Mouse (Mus musculus): ENCODE data around the gene Onecut1. TPM values are rescaled to one million over a fixed set of nuclear protein-coding genes. Genes with fewer than 3 reads are reported as not detected.

The Onecut1 gene
- polyA plus RNA-seq, 2 experiments, result not detected

DNA sequence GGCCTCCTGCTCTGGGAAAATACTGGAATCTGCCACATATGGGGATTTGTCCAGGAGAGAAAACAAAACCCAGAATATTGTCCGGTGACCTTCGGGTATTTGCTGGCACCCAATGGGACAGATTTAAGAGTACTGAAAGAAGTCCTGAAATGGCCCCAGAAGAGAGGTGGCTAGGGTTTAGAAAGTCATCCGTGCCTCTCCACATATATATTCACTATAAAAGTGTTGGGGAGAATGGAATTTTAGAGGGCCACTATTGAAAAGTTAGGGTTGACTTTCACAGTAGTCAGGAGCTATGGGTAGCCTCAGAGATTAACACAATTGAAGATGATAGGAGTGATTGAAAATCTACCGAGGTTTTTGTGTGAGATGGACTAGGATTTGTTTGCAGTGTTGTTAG is 6.3 kb upstream of the Onecut1 start:
- Histone ChIP-seq H3K27ac (replicated peaks; ENCODE audit: low read depth, low read length) (no peak overlapping the region), H3K9me3 (ENCODE audit: control insufficient read depth, low read length) (no peaks in the 10 kb centered on the region), H3K36me3 (ENCODE audit: control insufficient read depth, insufficient read depth, low read length) (no peaks in the 10 kb centered on the region), H3K4me2 (replicated peaks; ENCODE audit: low read depth, low read length, severe bottlenecking) (no peak overlapping the region), H3K9ac (ENCODE audit: low read depth, low read length, severe bottlenecking) (no peak overlapping the region), H3K27me3 (ENCODE audit: control insufficient read depth, insufficient read depth, low read length) (peaks cover 99% of the 10 kb centered on the region), H3K4me3 (replicated peaks; ENCODE audit: low read length) (no peak overlapping the region), H3K4me1 (ENCODE audit: control insufficient read depth, insufficient read depth, low read length) (no peaks in the 10 kb centered on the region)
- TF ChIP-seq POLR2A (IDR thresholded peaks at IDR 0.05; ENCODE audit: borderline replicate concordance, extremely low read depth, insufficient read depth, insufficient read length), result no peak
- 2% methylated on average over 4 of the region's 4 CpGs for WGBS
- no peak for ATAC-seq (ENCODE audit: low FRiP score, low read depth)
- DNase-seq (ENCODE audit: low spot score), result no peak

DNA sequence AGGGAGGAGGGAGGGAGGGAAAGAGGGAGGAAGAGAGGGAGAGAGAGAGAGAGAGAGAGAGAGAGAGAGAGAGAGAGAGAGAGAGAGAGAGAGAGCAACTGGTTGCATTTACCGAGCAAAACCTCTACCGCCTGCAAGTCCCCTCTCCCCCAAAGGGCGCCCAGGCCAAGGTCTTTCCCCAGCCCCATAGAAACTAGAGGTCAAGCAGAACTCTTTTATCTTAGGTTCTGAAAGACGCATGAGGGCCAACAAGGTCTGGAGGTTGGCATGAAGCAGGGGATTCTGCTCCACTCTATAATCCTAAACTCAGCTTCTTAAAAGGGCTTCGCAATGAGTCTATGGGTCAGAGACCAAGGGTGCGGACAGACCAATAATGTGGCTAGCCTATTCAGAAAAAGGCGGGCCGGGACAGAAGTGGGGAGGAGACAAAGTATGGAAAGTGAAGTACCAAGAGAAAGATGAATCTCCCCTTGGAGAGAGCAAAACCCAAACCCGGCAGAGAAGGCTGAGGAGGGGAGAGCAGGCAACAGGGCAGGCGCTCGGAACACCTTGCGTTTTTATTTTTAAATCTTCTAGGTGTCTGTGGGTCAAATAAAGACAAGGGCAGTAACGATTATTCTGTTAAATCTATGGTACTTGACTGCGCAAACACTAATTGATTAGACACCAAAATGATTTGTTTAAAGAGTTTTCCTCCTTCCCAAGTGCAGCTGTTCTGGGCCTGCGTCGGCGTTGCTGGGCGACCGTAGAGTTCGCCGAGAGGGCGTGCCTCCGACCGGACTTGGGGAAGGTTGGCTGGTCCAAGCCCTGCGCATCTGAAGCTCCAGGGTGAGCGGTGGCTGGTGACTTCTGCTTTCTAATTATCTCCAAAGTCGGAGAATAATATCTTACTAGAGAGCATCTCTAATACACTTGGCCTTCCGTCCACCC is 4.9 kb upstream of the Onecut1 start:
- Histone ChIP-seq H3K27me3 (ENCODE audit: control insufficient read depth, insufficient read depth, low read length) (peaks cover 99% of the 10 kb centered on the region), H3K4me3 (replicated peaks; ENCODE audit: low read length) (no peak overlapping the region), H3K27ac (replicated peaks; ENCODE audit: low read depth, low read length) (no peak overlapping the region), H3K4me1 (ENCODE audit: control insufficient read depth, insufficient read depth, low read length) (0 out of 2 replicates have a peak, but pooled peaks cover 2% of the 10 kb centered on the region), H3K4me2 (replicated peaks; ENCODE audit: low read depth, low read length, severe bottlenecking) (no peak overlapping the region), H3K36me3 (ENCODE audit: control insufficient read depth, insufficient read depth, low read length) (no peaks in the 10 kb centered on the region), H3K9ac (ENCODE audit: low read depth, low read length, severe bottlenecking) (no peak overlapping the region), H3K9me3 (ENCODE audit: control insufficient read depth, low read length) (no peaks in the 10 kb centered on the region)
- DNase-seq (ENCODE audit: low spot score) (no peak), ATAC-seq (ENCODE audit: low FRiP score, low read depth) (no peak)
- TF ChIP-seq POLR2A (IDR thresholded peaks at IDR 0.05; ENCODE audit: borderline replicate concordance, extremely low read depth, insufficient read depth, insufficient read length), result no peak
- WGBS, result 2% methylated on average over 28 of the region's 28 CpGs

DNA sequence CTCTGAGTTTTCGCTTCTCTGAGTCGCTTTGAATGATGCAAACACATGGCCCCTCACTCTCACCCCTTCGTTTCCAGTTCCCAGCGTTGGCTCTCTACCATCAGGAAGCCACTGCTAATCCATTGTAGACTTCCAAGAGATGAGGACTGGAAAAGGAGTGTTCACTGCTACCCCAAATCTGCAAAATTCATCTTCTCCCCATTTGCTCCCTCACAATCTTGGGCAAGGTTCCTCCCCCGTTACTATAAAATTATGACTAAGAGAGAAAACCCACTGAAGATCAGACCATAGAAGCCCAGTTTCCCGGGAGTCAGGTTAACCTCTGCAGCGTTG is 4.2 kb upstream of the Onecut1 start:
- Histone ChIP-seq H3K27me3 (ENCODE audit: control insufficient read depth, insufficient read depth, low read length) (peaks cover 99% of the 10 kb centered on the region), H3K36me3 (ENCODE audit: control insufficient read depth, insufficient read depth, low read length) (no peaks in the 10 kb centered on the region), H3K4me1 (ENCODE audit: control insufficient read depth, insufficient read depth, low read length) (peaks cover 6% of the 10 kb centered on the region), H3K27ac (replicated peaks; ENCODE audit: low read depth, low read length) (no peak overlapping the region), H3K9ac (ENCODE audit: low read depth, low read length, severe bottlenecking) (no peak overlapping the region), H3K4me2 (replicated peaks; ENCODE audit: low read depth, low read length, severe bottlenecking) (no peak overlapping the region), H3K9me3 (ENCODE audit: control insufficient read depth, low read length) (no peaks in the 10 kb centered on the region), H3K4me3 (replicated peaks; ENCODE audit: low read length) (no peak overlapping the region)
- WGBS, result 2% methylated on average over 7 of the region's 7 CpGs
- ATAC-seq (ENCODE audit: low FRiP score, low read depth) (no peak), DNase-seq (ENCODE audit: low spot score) (no peak)
- no peak for TF ChIP-seq POLR2A (IDR thresholded peaks at IDR 0.05; ENCODE audit: borderline replicate concordance, extremely low read depth, insufficient read depth, insufficient read length)

DNA sequence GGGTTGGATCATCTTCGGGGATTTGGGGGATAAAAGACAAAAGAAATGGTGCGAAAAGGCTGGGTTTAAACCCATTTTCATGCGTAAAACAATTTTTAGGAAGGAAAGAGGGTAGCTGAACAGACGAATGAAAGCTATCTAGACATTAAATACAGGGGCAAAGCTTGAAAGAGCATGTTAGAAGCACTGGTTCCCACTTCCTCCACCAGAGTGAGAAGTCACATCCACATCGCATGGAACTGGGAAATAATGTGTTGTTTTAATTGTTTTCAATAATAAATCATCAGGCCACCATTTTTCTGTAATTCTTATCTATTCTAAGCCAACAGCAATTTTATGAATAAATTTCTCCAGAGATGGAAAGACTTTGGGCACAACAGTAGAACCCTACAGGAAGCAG is 3.6 kb upstream of the Onecut1 start:
- no peak for DNase-seq (ENCODE audit: low spot score)
- Histone ChIP-seq H3K36me3 (ENCODE audit: control insufficient read depth, insufficient read depth, low read length) (no peaks in the 10 kb centered on the region), H3K4me3 (replicated peaks; ENCODE audit: low read length) (no peak overlapping the region), H3K9me3 (ENCODE audit: control insufficient read depth, low read length) (no peaks in the 10 kb centered on the region), H3K27me3 (ENCODE audit: control insufficient read depth, insufficient read depth, low read length) (peaks cover 99% of the 10 kb centered on the region), H3K9ac (ENCODE audit: low read depth, low read length, severe bottlenecking) (no peak overlapping the region), H3K4me2 (replicated peaks; ENCODE audit: low read depth, low read length, severe bottlenecking) (no peak overlapping the region), H3K4me1 (ENCODE audit: control insufficient read depth, insufficient read depth, low read length) (peaks cover 8% of the 10 kb centered on the region), H3K27ac (replicated peaks; ENCODE audit: low read depth, low read length) (no peak overlapping the region)
- ATAC-seq (ENCODE audit: low FRiP score, low read depth), result no peak
- 6% methylated on average over 5 of the region's 5 CpGs for WGBS
- no peak for TF ChIP-seq POLR2A (IDR thresholded peaks at IDR 0.05; ENCODE audit: borderline replicate concordance, extremely low read depth, insufficient read depth, insufficient read length)

DNA sequence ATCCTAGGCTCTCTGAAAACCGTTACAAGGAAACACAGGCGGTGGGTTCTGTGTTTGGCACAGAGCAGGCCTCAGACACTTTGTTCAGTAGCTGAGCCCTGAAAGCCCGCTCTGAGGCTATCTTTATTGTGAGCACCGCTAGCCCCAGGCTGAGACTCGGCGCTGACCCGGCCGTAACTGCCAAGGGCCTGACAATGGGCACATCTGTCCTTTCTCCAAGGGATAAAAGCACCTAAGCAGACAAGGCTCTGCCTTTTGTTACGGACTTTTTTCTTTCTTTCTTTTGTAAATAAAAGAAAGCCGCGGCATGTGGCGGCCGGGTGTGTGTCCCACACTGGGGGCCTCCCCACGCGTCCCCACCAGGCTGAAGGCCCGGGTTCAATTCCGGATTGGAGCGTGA is 1.3 kb upstream of the Onecut1 start:
- H3K4me1 ChIP-seq (ENCODE audit: control insufficient read depth, insufficient read depth, low read length), result peaks cover 8% of the 10 kb centered on the region
- no peak overlapping the region for H3K9ac ChIP-seq (ENCODE audit: low read depth, low read length, severe bottlenecking)
- WGBS, result 9% methylated on average over 18 of the region's 18 CpGs
- 0 out of 2 replicates have a peak overlapping the region, but pooled peaks have one; percentile 51 for H3K4me3 ChIP-seq (replicated peaks; ENCODE audit: low read length)
- H3K9me3 ChIP-seq (ENCODE audit: control insufficient read depth, low read length), result no peaks in the 10 kb centered on the region
- no peak overlapping the region for H3K27ac ChIP-seq (replicated peaks; ENCODE audit: low read depth, low read length)
- peaks cover 100% of the 10 kb centered on the region for H3K27me3 ChIP-seq (ENCODE audit: control insufficient read depth, insufficient read depth, low read length)
- no peak for TF ChIP-seq POLR2A (IDR thresholded peaks at IDR 0.05; ENCODE audit: borderline replicate concordance, extremely low read depth, insufficient read depth, insufficient read length)
- no peak overlapping the region for H3K4me2 ChIP-seq (replicated peaks; ENCODE audit: low read depth, low read length, severe bottlenecking)
- H3K36me3 ChIP-seq (ENCODE audit: control insufficient read depth, insufficient read depth, low read length), result no peaks in the 10 kb centered on the region
- DNase-seq (ENCODE audit: low spot score) (no peak), ATAC-seq (ENCODE audit: low FRiP score, low read depth) (no peak)
